Comparison of ENCODE assay signal across 8 mouse cellular contexts in the genomic region with DNA sequence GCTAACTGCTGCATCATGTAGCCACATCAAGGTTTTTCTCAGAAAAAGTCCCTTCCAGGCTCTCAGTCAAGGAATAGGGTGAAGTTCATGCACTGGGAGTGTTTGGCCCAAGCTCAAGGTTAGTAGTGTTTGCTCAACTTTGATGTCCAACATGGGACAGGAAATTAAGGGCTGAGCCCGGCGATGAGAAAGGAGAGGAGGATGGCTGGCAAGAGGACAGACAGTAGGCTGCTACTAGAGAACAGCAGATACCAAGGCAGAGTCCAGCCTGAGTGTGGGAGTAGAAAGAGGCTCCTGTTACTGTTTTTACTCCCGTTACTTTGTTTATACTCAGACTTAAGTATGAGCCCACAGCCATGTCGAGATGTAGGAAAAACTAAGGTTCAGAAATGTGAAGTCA. TPM values are rescaled to one million over a fixed set of nuclear protein-coding genes. Genes with fewer than 3 reads are reported as not detected.
A peak's percentile ranks its signal among the peaks of the same experiment; 100 is the strongest.
DNase-seq lines count a peak whose midpoint lies in the region; ATAC-seq and TF ChIP-seq lines count a peak whose summit lies in the region.

No protein-coding gene starts in this region.

- no peaks in the 10 kb centered on the region for H3K27me3 ChIP-seq in intestine, embryonic 15.5 days (replicated peaks)
- H3K27me3 ChIP-seq in liver, embryonic 14.5 days (ENCODE audit: control insufficient read depth, insufficient read depth, low read length), result no peaks in the 10 kb centered on the region

- WGBS in intestine, embryonic 15.5 days, result 9% methylated on average over 4 of the region's 4 CpGs
- 1% methylated on average over 4 of the region's 4 CpGs for WGBS in liver, embryonic 14.5 days (ENCODE audit: insufficient replicate concordance)

- in situ Hi-C loops in ES-E14 (cut with MboI; ENCODE audit: low sequenced_read_pairs in 2 of 2, unreplicated experiment in 2 of 2), result no loop called here

- H3K4me1 ChIP-seq in ES-E14 (ENCODE audit: control insufficient read depth in 2 of 2, insufficient read depth in 2 of 2, low read length in 2 of 2, poor library complexity in 1 of 2), result peaks cover 0 to 2% of the 10 kb centered on the region in 2 experiments; a peak in 1 of 4 replicates
- H3K4me1 ChIP-seq in intestine, embryonic 15.5 days (replicated peaks), result no peaks in the 10 kb centered on the region
- peaks cover 22% of the 10 kb centered on the region in 2 experiments for H3K4me1 ChIP-seq in liver, embryonic 14.5 days (replicated peaks; ENCODE audit: control insufficient read depth in 2 of 2, insufficient read depth in 2 of 2, low read length in 1 of 2)

- no peak for TF ChIP-seq EP300 in liver, embryonic 14.5 days (IDR thresholded peaks at IDR 0.05; ENCODE audit: low read depth)

- DNase-seq in frontal cortex, adult 2 months (ENCODE audit: extremely low spot score in 1 of 2, low spot score in 1 of 2), result peak; percentile 14 to 37
- no peak for DNase-seq in frontal cortex, postnatal 14 days (ENCODE audit: low spot score in 2 of 2)
- no peak for DNase-seq in ES-E14 (ENCODE audit: low read depth, low spot score)
- DNase-seq in liver, embryonic 14.5 days (ENCODE audit: low read depth in 3 of 3, low spot score in 3 of 3), result no peak
- DNase-seq in right cerebral cortex, postnatal 10 days (ENCODE audit: low spot score in 2 of 2), result peak; percentile 38 to 45
- no peak for DNase-seq in retina, postnatal 1 day

- H3K4me3 ChIP-seq in ES-E14 (ENCODE audit: insufficient read depth in 1 of 2, low read depth in 1 of 2, low read length in 2 of 2, poor library complexity in 1 of 2, severe bottlenecking in 1 of 2), result peak overlapping the region; percentile 78 to 99
- H3K4me3 ChIP-seq in intestine, embryonic 15.5 days (replicated peaks), result peak overlapping the region; percentile 62
- H3K4me3 ChIP-seq in liver, embryonic 14.5 days (ENCODE audit: insufficient read depth in 1 of 2, low read depth in 2 of 2, low read length in 2 of 2), result peak overlapping the region; percentile 92 to 96

- peaks cover 5% of the 10 kb centered on the region; the same call in 1 of the 2 replicates for H3K36me3 ChIP-seq in ES-E14 (ENCODE audit: control insufficient read depth, insufficient read depth, low read length, poor library complexity, severe bottlenecking)
- peaks cover 3% of the 10 kb centered on the region; the same call in 1 of the 2 replicates for H3K36me3 ChIP-seq in intestine, embryonic 15.5 days
- H3K36me3 ChIP-seq in liver, embryonic 14.5 days (replicated peaks; ENCODE audit: control insufficient read depth, insufficient read depth, low read depth), result peaks cover 42% of the 10 kb centered on the region

- H3K9ac ChIP-seq in ES-E14 (ENCODE audit: insufficient read depth, low read depth, low read length, poor library complexity, severe bottlenecking), result peak overlapping the region; percentile 95
- no peak overlapping the region for H3K9ac ChIP-seq in intestine, embryonic 15.5 days
- peak overlapping the region; percentile 90 for H3K9ac ChIP-seq in liver, embryonic 14.5 days (replicated peaks)

- H3K27ac ChIP-seq in ES-E14 (ENCODE audit: insufficient read depth, low read depth, low read length, poor library complexity, severe bottlenecking), result no peak overlapping the region
- peak overlapping the region; percentile 79 for H3K27ac ChIP-seq in intestine, embryonic 15.5 days
- H3K27ac ChIP-seq in liver, embryonic 14.5 days, result peak overlapping the region; percentile 95

- no peak for TF ChIP-seq CTCF in liver, embryonic 14.5 days (IDR thresholded peaks at IDR 0.05; ENCODE audit: low read depth)

- no peaks in the 10 kb centered on the region for H3K9me3 ChIP-seq in ES-E14 (ENCODE audit: control insufficient read depth, insufficient read depth, low read depth, low read length)
- no peaks in the 10 kb centered on the region for H3K9me3 ChIP-seq in intestine, embryonic 15.5 days
- no peaks in the 10 kb centered on the region for H3K9me3 ChIP-seq in liver, embryonic 14.5 days (ENCODE audit: control insufficient read depth, low read length)

- peak overlapping the region; percentile 68 for H3K4me2 ChIP-seq in intestine, embryonic 15.5 days (replicated peaks)
- peak overlapping the region; percentile 80 for H3K4me2 ChIP-seq in liver, embryonic 14.5 days (ENCODE audit: low read depth)

- ATAC-seq in erythroblast, adult 5-6 weeks (replicated peaks; ENCODE audit: low FRiP score, poor library complexity, severe bottlenecking), result peak; percentile 42
- peak; percentile 3; the same call in 1 of the 2 replicates for ATAC-seq in intestine, embryonic 15.5 days
- ATAC-seq in liver, embryonic 14.5 days (ENCODE audit: insufficient read depth), result no peak

TF ChIP-seq in ES-E14, 5 proteins besides CTCF, POLR2A, EP300 and RAD21:
- TF ChIP-seq ZNF384 (IDR thresholded peaks at IDR 0.05; ENCODE audit: low read depth, low read length), result no peak
- no peak for TF ChIP-seq HCFC1 (IDR thresholded peaks at IDR 0.05; ENCODE audit: borderline replicate concordance, insufficient read depth, low read length)
- no peak for TF ChIP-seq MAFK (IDR thresholded peaks at IDR 0.05; ENCODE audit: insufficient read depth, low read depth, low read length)
- TF ChIP-seq ZC3H11A (IDR thresholded peaks at IDR 0.05; ENCODE audit: borderline replicate concordance, low read depth, low read length), result no peak
- TF ChIP-seq CHD2 (IDR thresholded peaks at IDR 0.05; ENCODE audit: low read depth, low read length), result no peak

RNA-seq across cellular contexts. Expression of a gene that starts 0.9 kb away (rescaled TPM):
- 97.8 and 99.4 TPM in 2 replicates for polyA plus RNA-seq in frontal cortex, adult 2 months (2012; rRNA removed)
- 35.1 and 43.9 TPM in 2 replicates for total RNA-seq in ES-E14 (2012; rRNA removed)
- 99.3 and 105 TPM in 2 replicates for total RNA-seq in erythroblast, adult 5-6 weeks (2015; ENCODE audit: low replicate concordance)
- 88.4 and 96.3 TPM in 2 replicates for total RNA-seq in erythroblast, adult 5-6 weeks (2017; ENCODE audit: low replicate concordance)
- 150 and 158 TPM in 2 replicates for polyA plus RNA-seq in intestine, embryonic 15.5 days (2015; fragmentation: Nextera tagmentation; extraction: Ambion mirVana)
- 152 and 217 TPM in 2 replicates for polyA plus RNA-seq in liver, embryonic 14.5 days (2012; rRNA removed)
- 401 and 411 TPM in 2 replicates for polyA plus RNA-seq in liver, embryonic 14.5 days (2014; fragmentation: Nextera tagmentation; extraction: Ambion mirVana)

RNA-seq across cellular contexts. Expression of a gene that starts 12.2 kb away (rescaled TPM):
- 17.1 and 18.6 TPM in 2 replicates for polyA plus RNA-seq in frontal cortex, adult 2 months (2012; rRNA removed)
- total RNA-seq in ES-E14 (2012; rRNA removed), result 1.2 TPM in 2 replicates
- total RNA-seq in erythroblast, adult 5-6 weeks (2015; ENCODE audit: low replicate concordance), result 7.3 and 11.9 TPM in 2 replicates
- total RNA-seq in erythroblast, adult 5-6 weeks (2017; ENCODE audit: low replicate concordance), result 3.5 and 13.2 TPM in 2 replicates
- 4.1 and 5.0 TPM in 2 replicates for polyA plus RNA-seq in intestine, embryonic 15.5 days (2015; fragmentation: Nextera tagmentation; extraction: Ambion mirVana)
- 0.90 and 0.98 TPM in 2 replicates for polyA plus RNA-seq in liver, embryonic 14.5 days (2012; rRNA removed)
- polyA plus RNA-seq in liver, embryonic 14.5 days (2014; fragmentation: Nextera tagmentation; extraction: Ambion mirVana), result 0.94 and 1.2 TPM in 2 replicates

RNA-seq across cellular contexts. Expression of a gene that starts 16.0 kb away (rescaled TPM):
- polyA plus RNA-seq in frontal cortex, adult 2 months (2012; rRNA removed), result 6.6 and 7.2 TPM in 2 replicates
- total RNA-seq in ES-E14 (2012; rRNA removed), result 2.2 and 2.5 TPM in 2 replicates
- 2.7 and 12.1 TPM in 2 replicates for total RNA-seq in erythroblast, adult 5-6 weeks (2015; ENCODE audit: low replicate concordance)
- total RNA-seq in erythroblast, adult 5-6 weeks (2017; ENCODE audit: low replicate concordance), result 5.2 and 14.6 TPM in 2 replicates
- 1.5 and 2.0 TPM in 2 replicates for polyA plus RNA-seq in intestine, embryonic 15.5 days (2015; fragmentation: Nextera tagmentation; extraction: Ambion mirVana)
- polyA plus RNA-seq in liver, embryonic 14.5 days (2012; rRNA removed), result 0.64 and 0.84 TPM in 2 replicates
- polyA plus RNA-seq in liver, embryonic 14.5 days (2014; fragmentation: Nextera tagmentation; extraction: Ambion mirVana), result 0.50 and 0.59 TPM in 2 replicates

Comparison
In these comparisons a context has a peak if more than half of its experiments do, and no peak if none do; other contexts are left out.
1. DNase-seq: peak in frontal cortex, adult 2 months (2 of 2) and right cerebral cortex, postnatal 10 days (2 of 2); none in frontal cortex, postnatal 14 days (0 of 2), ES-E14 (single experiment), liver, embryonic 14.5 days (0 of 3) and retina, postnatal 1 day (single experiment).
2. Peak in every context shown above with its lines, with median percentiles within 50 percentile points of each other: H3K4me3 ChIP-seq.